Mouse (Mus musculus) hindbrain, embryonic 11.5 days (tissue): ENCODE results near the gene Erlin1. TPM values are rescaled to one million over a fixed set of nuclear protein-coding genes. Genes with fewer than 3 reads are reported as not detected.

ENCODE experiments used
- polyA plus RNA-seq: library from polyadenylated mRNA; unstranded; fragments of >200 nt; fragmentation: Nextera tagmentation; extraction: Ambion mirVana; gene quantifications from 2 replicates; pipeline ENCODE4 v1.2.1, GENCODE M21; 2014

Erlin1 gene
- polyA plus RNA-seq, 1 experiment from 2014 or later = 15.8 TPM

Other genes with a start within 250 kb of the Erlin1 start
- gene Dnmbp, start 129.6 kb downstream of the Erlin1 start, polyA plus RNA-seq = 12.2 and 13.5 TPM in 2 replicates
- gene Cpn1, start 83.2 kb downstream of the Erlin1 start, polyA plus RNA-seq = 0.54 and 0.80 TPM in 2 replicates
- not detected in 2 replicates for gene Cyp2c23, start 40.6 kb downstream of the Erlin1 start, polyA plus RNA-seq
- gene Chuk, start 37.7 kb upstream of the Erlin1 start, polyA plus RNA-seq = 58.7 and 61.0 TPM in 2 replicates
- gene Cwf19l1, start 66.1 kb upstream of the Erlin1 start, polyA plus RNA-seq = 38.9 and 40.5 TPM in 2 replicates
- gene Bloc1s2, start 76.7 kb upstream of the Erlin1 start, polyA plus RNA-seq = 125 and 127 TPM in 2 replicates
- 0.31 and 0.37 TPM in 2 replicates for gene Pkd2l1, start 122.7 kb upstream of the Erlin1 start, polyA plus RNA-seq
- gene Scd3, start 133.5 kb upstream of the Erlin1 start, polyA plus RNA-seq = 0.70 and 1.1 TPM in 2 replicates
- gene Scd2, start 223.9 kb upstream of the Erlin1 start, polyA plus RNA-seq = 314 and 349 TPM in 2 replicates